Mouse (Mus musculus) stomach, embryonic 14.5 days (tissue): ENCODE data around the gene Tomm40. TPM values are rescaled to one million over a fixed set of nuclear protein-coding genes. Genes with fewer than 3 reads are reported as not detected.

Source experiments
- ATAC-seq: fragments of 200-750 bp; cut with Nextera tagmentation; 2 replicates; pipeline ENCODE4 v1.8.0; 2017; ENCODE audit warnings: low read depth, moderate TSS enrichment; ENCODE audit not compliant: insufficient number of reproducible peaks, insufficient read depth, low FRiP score
- H3K27ac ChIP-seq: fragments of 300-500 bp; sonication (generic); 2 replicates; pipeline ENCODE4 v1.5.1; 2014; ENCODE audit warnings: mild to moderate bottlenecking, low read length, moderate library complexity, mixed read lengths
- H3K27me3 ChIP-seq: fragments of 300-500 bp; sonication (generic); 2 replicates; pipeline ENCODE4 v1.6.1; 2014; ENCODE audit warnings: low read length, control low read depth, mixed read lengths; ENCODE audit not compliant: control insufficient read depth, insufficient read depth
- H3K36me3 ChIP-seq: fragments of 300-500 bp; sonication (generic); 2 replicates; pipeline ENCODE4 v1.6.1; 2014; ENCODE audit warnings: mild to moderate bottlenecking, control low read depth, low read length, moderate library complexity, mixed read lengths; ENCODE audit not compliant: control insufficient read depth, insufficient read depth
- H3K4me1 ChIP-seq: fragments of 300-500 bp; sonication (generic); 2 replicates; pipeline ENCODE4 v1.6.1; 2014; ENCODE audit warnings: low read length, control low read depth, mixed read lengths; ENCODE audit not compliant: control insufficient read depth, insufficient read depth
- H3K4me2 ChIP-seq: fragments of 300-500 bp; sonication (generic); replicated peaks from 2 replicates; pipeline ENCODE4 v1.6.1; 2014; ENCODE audit warnings: low read depth, low read length, control low read depth
- H3K4me3 ChIP-seq: fragments of 300-500 bp; sonication (generic); 2 replicates; pipeline ENCODE4 v1.5.1; 2014; ENCODE audit warnings: low read depth, low read length, control low read depth
- H3K9ac ChIP-seq: fragments of 300-500 bp; sonication (generic); replicated peaks from 2 replicates; pipeline ENCODE4 v1.6.1; 2014; ENCODE audit warnings: low read depth, mild to moderate bottlenecking, control low read depth, low read length, moderate library complexity, mixed read lengths
- H3K9me3 ChIP-seq: fragments of 300-500 bp; sonication (generic); 2 replicates; pipeline ENCODE4 v1.6.1; 2016; ENCODE audit warnings: low read depth, low read length, control low read depth; ENCODE audit not compliant: control insufficient read depth
- WGBS: fragments of 180-500 bp; shearing (Covaris S2); extraction: QIAGEN DNeasy Blood & Tissue Kit; methylation state at CpG from one replicate; pipeline ENCODE4 v1.1.7; 2014; 5-methylcytosine and 5-hydroxymethylcytosine counted together
- polyA plus RNA-seq: library from polyadenylated mRNA; unstranded; fragments of >200 nt; fragmentation: Nextera tagmentation; extraction: Ambion mirVana; gene quantifications from 2 replicates; pipeline ENCODE4 v1.2.1, GENCODE M21; 2014

The Tomm40 gene
- polyA plus RNA-seq, 1 experiment from 2014 or later = 91.2 TPM

DNA sequence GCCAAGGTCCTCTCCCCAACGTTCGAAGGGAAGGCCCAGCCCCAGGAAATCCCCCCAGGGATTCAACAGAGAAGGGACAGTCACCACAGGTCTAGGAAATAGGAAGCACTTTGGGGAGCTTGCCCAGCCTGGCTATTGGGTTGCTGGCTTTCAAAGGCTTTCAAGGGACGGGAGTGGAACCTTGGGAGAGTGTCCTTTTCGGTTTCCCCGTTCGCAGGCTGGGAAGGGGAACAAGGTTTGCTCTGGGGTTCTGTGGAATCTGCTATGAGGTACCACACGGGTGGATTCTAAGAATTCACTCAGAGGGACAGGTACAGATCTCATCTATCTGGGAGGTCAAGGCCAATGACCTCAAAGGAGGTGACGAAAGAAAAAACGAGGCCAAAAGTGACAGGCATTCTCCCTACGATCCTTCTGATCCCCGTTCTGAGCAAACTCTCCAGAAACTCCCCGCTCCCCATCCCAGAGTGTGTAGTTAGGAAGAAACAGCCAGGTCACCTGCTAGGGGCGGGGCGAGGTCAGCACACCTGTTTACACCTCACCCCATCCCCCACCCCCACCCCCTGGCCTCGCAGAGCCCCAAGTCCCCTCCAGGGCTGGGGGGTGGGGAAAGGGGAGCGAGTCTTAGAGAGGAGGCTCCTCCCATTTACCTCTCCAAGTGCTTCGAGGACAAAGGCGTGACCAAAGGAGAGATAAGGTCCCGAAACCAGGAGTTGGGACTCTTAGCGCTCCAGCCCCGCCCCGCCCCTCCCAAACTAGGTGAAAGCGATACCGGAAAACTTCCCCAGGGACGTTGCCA, 32.4 kb upstream of the Tomm40 start:
- peaks cover 42% of the 10 kb centered on the region for H3K4me1 ChIP-seq
- peak overlapping the region; percentile 97 for H3K27ac ChIP-seq
- WGBS = 6% methylated on average over 25 of the region's 25 CpGs
- H3K9me3 ChIP-seq = no peaks in the 10 kb centered on the region
- no peaks in the 10 kb centered on the region for H3K27me3 ChIP-seq
- peak overlapping the region; percentile 89 for H3K4me3 ChIP-seq
- ATAC-seq = peak; percentile 23
- peak overlapping the region; percentile 95; the same call in 1 of the 2 replicates for H3K9ac ChIP-seq
- peaks cover 12% of the 10 kb centered on the region for H3K36me3 ChIP-seq
- peak overlapping the region; percentile 82 for H3K4me2 ChIP-seq

DNA sequence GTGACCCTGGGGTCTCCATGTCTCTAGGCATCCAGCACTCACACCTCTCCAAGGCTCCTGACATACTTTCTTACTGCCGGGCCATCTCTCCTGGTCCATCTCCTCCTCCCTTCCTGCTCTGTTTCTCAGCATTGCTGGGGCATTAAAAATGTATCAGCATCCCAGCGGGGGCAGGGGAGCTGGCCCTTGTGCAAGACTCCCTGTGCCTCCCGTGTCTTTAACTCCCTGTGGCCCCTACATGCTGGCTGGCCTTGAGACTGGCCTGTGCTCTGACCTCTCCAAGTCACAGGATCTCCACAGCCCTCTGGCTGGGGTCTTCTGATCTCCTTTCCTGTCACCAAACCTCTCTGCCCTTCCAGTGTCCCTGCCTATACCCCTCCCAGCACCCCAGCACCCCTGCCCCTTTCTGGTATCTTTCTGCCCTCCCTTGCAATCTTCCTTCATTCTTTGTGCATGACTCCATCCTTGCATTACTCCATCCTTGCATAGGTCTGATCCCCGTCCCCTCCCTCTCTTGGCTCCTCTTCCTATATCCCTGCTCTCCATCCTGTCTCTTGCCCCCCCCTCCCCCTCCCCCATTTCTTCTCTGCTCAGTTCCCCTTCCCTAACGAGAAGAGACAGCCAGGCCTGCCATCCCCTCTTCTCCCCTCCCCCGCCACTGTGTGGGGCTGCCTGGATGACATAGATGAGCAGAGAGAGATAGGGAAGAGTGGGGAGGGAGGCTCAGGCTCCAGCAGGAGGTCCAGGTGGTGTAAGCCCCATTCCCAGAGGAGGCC, 31.4 kb upstream of the Tomm40 start:
- 30% methylated on average over 6 of the region's 6 CpGs for WGBS
- Histone ChIP-seq H3K4me2 (peak overlapping the region; percentile 82), H3K27me3 (no peaks in the 10 kb centered on the region), H3K4me1 (peaks cover 49% of the 10 kb centered on the region), H3K4me3 (peak overlapping the region; percentile 89; the same call in 1 of the 2 replicates), H3K27ac (peak overlapping the region; percentile 97; the same call in 1 of the 2 replicates), H3K9me3 (no peaks in the 10 kb centered on the region), H3K9ac (no peak overlapping the region), H3K36me3 (peaks cover 14% of the 10 kb centered on the region)
- no peak for ATAC-seq

DNA sequence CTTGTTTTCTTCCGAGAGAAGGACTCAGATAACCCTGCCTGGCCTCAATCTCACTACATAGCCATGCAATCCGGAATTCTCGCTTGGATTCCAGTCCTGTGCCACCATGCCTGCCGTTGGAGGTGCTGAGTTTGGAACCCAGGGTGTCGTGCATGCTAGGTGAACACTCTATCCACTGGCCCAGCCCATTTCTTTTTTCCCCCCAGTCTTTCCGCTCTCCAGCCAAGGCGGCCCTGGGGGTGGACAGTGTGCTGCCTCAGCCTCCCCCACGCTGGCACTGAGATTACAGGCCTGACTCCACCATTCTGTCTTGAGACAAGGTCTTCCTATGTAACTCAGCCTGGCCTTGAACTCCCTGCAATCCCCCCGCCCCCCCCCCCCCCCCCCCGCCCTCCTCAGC, 30.7 kb upstream of the Tomm40 start:
- H3K4me1 ChIP-seq = peaks cover 49% of the 10 kb centered on the region

DNA sequence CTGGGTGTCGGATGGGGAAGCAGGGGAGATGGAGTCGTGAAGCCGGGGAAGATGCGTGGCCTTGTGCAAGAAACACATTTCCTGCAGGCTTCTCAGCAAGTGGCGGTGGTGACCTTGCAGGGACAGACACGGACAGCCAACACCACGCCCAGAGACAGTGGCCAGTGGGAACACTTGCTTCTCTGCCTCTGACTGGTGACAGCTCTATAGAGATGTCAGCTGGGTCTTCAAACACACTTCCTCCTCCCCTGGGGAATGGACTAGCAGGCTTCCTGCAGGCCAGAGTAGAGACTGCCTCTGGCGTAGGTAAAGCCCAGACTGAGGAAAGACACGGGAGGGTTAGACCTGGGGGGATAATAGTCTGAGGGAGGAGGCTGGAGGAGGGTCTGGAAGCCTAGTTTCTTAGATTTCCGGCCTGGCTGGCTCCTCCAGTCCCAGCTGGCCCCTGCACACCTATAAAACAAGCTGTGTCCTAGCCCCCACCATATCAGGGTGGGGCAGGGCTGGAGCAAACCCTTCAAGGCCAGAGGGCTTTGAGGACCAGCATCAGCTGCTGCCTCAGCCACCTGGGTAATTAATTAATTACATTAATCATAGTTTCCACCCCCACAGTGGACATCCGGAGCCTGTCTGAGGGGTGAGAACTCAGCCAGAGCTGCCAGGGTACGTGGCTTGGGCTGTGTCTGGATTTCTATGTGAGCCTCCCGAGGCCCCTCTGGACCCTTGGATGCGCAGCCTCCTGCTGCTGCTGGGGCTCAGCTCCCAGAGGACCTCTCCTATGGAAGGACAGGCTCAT, 29.6 kb upstream of the Tomm40 start:
- peaks cover 43% of the 10 kb centered on the region for H3K4me1 ChIP-seq
- no peak overlapping the region for H3K4me3 ChIP-seq
- H3K27ac ChIP-seq = no peak overlapping the region
- no peaks in the 10 kb centered on the region for H3K9me3 ChIP-seq
- 63% methylated on average over 14 of the region's 14 CpGs for WGBS
- no peak for ATAC-seq
- H3K36me3 ChIP-seq = peaks cover 19% of the 10 kb centered on the region
- no peak overlapping the region for H3K9ac ChIP-seq
- H3K4me2 ChIP-seq = no peak overlapping the region
- H3K27me3 ChIP-seq = no peaks in the 10 kb centered on the region

More for the DNA sequence above, 30.7 kb upstream of the Tomm40 start:
- WGBS = 73% methylated on average over 9 of the region's 10 CpGs
- Histone ChIP-seq H3K9me3 (no peaks in the 10 kb centered on the region), H3K36me3 (peaks cover 16% of the 10 kb centered on the region), H3K27me3 (no peaks in the 10 kb centered on the region), H3K4me3 (no peak overlapping the region), H3K4me2 (no peak overlapping the region), H3K27ac (no peak overlapping the region), H3K9ac (no peak overlapping the region)
- ATAC-seq = no peak

DNA sequence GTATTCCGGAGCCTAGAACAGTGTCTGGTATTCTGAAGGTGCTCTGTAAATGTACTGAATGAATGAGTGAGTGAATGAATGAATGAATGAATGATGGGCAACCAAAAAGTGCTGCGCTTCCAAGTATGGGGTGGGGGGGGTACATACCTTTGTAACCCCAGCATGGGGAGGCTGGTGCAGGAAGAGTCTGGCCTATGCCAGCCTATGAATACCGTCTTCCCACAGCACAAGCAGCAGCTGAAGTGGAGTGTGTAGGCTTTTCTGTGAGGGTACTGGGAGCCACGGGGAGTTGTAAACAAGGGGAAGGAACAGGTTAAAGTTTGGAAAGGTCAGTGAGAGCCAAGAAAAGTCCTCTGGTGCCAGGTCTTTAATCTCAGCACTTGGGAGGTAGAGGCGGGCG, 28.6 kb upstream of the Tomm40 start:
- Histone ChIP-seq H3K27ac (no peak overlapping the region), H3K27me3 (no peaks in the 10 kb centered on the region), H3K36me3 (peaks cover 19% of the 10 kb centered on the region)

DNA sequence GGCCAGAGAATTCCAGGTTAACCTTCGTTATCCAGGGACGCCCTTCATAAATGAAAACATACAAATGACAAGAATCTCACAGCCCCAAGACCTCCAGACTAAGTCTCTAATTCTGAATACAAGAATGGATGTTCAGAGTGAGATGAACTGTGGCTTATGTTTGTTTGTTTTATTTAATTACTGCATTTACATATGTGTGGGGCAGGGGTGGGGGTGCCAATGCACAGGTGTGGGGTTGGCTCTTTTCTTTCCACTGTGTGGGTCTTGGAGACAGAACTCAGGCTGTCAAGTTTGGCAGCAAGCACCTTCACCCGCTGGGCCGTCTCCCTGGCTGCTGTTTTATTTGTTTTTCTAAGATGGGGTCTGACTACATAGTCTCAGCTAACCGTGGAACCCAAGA, 27.2 kb upstream of the Tomm40 start:
- no peak for ATAC-seq
- Histone ChIP-seq H3K4me3 (no peak overlapping the region), H3K4me1 (peaks cover 34% of the 10 kb centered on the region), H3K4me2 (no peak overlapping the region), H3K9me3 (no peaks in the 10 kb centered on the region), H3K27me3 (no peaks in the 10 kb centered on the region), H3K27ac (no peak overlapping the region), H3K9ac (no peak overlapping the region), H3K36me3 (peaks cover 28% of the 10 kb centered on the region)
- WGBS = 37% methylated on average over 5 of the region's 5 CpGs

More for the DNA sequence above, 28.6 kb upstream of the Tomm40 start:
- H3K4me2 ChIP-seq = no peak overlapping the region
- H3K9me3 ChIP-seq = no peaks in the 10 kb centered on the region
- no peak overlapping the region for H3K9ac ChIP-seq
- peaks cover 43% of the 10 kb centered on the region for H3K4me1 ChIP-seq
- ATAC-seq = no peak
- WGBS = 83% methylated on average over 6 of the region's 6 CpGs
- no peak overlapping the region for H3K4me3 ChIP-seq

DNA sequence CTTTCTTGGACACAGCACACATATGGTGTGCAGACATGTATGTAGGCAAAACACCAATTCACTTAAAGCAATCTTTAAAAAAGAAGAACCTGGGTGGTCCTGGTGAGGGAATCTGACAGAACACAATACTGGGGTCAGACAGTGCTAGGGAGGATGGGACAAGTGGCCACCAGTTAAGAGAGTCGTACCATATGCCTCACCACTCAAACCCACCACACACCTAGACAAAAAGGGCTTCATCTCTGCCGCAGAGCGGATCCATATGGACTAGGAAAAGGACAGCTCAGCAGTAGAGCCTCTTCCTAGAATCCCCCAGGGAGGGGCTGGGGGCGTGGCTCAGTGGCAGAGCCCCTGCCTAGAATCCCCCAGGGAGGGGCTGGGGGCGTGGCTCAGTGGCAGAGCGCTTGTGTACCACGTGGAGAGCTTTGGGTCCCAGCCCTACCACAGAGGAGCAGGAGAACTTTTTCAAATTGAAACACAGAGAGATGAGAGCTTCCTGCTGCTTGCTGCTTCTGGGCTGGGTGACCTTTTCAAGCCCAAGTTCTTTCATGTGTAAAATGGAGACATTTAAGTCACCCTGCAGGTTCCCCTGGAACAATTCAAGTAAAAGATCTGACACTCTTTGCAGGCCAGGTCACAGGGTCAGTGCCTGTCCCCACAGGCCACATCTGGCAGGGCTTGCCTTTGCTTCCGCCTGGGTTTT, 26.2 kb upstream of the Tomm40 start:
- Histone ChIP-seq H3K4me1 (peaks cover 25% of the 10 kb centered on the region), H3K27ac (peak overlapping the region; percentile 35; the same call in 1 of the 2 replicates), H3K4me3 (no peak overlapping the region), H3K4me2 (no peak overlapping the region), H3K27me3 (no peaks in the 10 kb centered on the region), H3K36me3 (peaks cover 38% of the 10 kb centered on the region), H3K9ac (no peak overlapping the region), H3K9me3 (no peaks in the 10 kb centered on the region)
- 13% methylated on average over 8 of the region's 8 CpGs for WGBS
- ATAC-seq = peak; percentile 36; the same call in 1 of the 2 replicates
